Mouse (Mus musculus) midbrain, postnatal 0 days (tissue): Measurements from ENCODE around the gene Arid1b. TPM values are rescaled to one million over a fixed set of nuclear protein-coding genes. Genes with fewer than 3 reads are reported as not detected.

Experiments used
- ATAC-seq: fragments of 200-750 bp; cut with Nextera tagmentation; 2 replicates; pipeline ENCODE4 v1.8.0; 2017; ENCODE audit warnings: moderate number of reproducible peaks, mild to moderate bottlenecking, moderate TSS enrichment, moderate library complexity; ENCODE audit not compliant: low FRiP score
- DNase-seq: peaks from one replicate; pipeline ENCODE4 v3.0.0-alpha.2; 2015; ENCODE audit warnings: low spot score
- H3K27ac ChIP-seq: fragments of 300-500 bp; sonication (generic); 2 replicates; pipeline ENCODE4 v1.5.1; 2014; ENCODE audit warnings: low read depth, mild to moderate bottlenecking, low read length, mixed read lengths
- H3K27me3 ChIP-seq: fragments of 300-500 bp; sonication (generic); 2 replicates; pipeline ENCODE4 v1.6.1; 2014; ENCODE audit warnings: low read length, control low read depth, mixed read lengths; ENCODE audit not compliant: insufficient read depth
- H3K36me3 ChIP-seq: fragments of 300-500 bp; sonication (generic); 2 replicates; pipeline ENCODE4 v1.6.1; 2014; ENCODE audit warnings: low read length, control low read depth, mixed read lengths; ENCODE audit not compliant: insufficient read depth
- H3K4me1 ChIP-seq: fragments of 300-500 bp; sonication (generic); 2 replicates; pipeline ENCODE4 v1.6.1; 2014; ENCODE audit warnings: mild to moderate bottlenecking, control low read depth, antibody characterized with exemption, low read length, mixed read lengths; ENCODE audit not compliant: insufficient read depth
- H3K4me2 ChIP-seq: fragments of 300-500 bp; sonication (generic); 2 replicates; pipeline ENCODE4 v1.6.1; 2014; ENCODE audit warnings: low read depth, mild to moderate bottlenecking, low read length, mixed read lengths; ENCODE audit not compliant: poor library complexity, severe bottlenecking
- H3K4me3 ChIP-seq: fragments of 300-500 bp; sonication (generic); 2 replicates; pipeline ENCODE4 v1.5.1; 2014; ENCODE audit warnings: low read depth, mild to moderate bottlenecking, low read length, moderate library complexity
- H3K9ac ChIP-seq: fragments of 300-500 bp; sonication (generic); replicated peaks from 2 replicates; pipeline ENCODE4 v1.6.1; 2014; ENCODE audit warnings: mild to moderate bottlenecking, low read length, moderate library complexity, mixed read lengths; ENCODE audit not compliant: poor library complexity, severe bottlenecking
- H3K9me3 ChIP-seq: fragments of 300-500 bp; sonication (generic); 2 replicates; pipeline ENCODE4 v1.6.1; 2016; ENCODE audit warnings: low read length, control low read depth
- CTCF ChIP-seq: IDR thresholded peaks from 2 replicates; pipeline ENCODE4 v1.5.1; 2016; ENCODE audit warnings: antibody characterized with exemption, mild to moderate bottlenecking
- WGBS: fragments of 180-500 bp; shearing (Covaris S2); extraction: QIAGEN DNeasy Blood & Tissue Kit; methylation state at CpG from one replicate; pipeline ENCODE4 v1.1.7; 2014; 5-methylcytosine and 5-hydroxymethylcytosine counted together
- polyA plus RNA-seq: library from polyadenylated mRNA; unstranded; fragments of >200 nt; fragmentation: Nextera tagmentation; extraction: Ambion mirVana; gene quantifications from 2 replicates; pipeline ENCODE4 v1.2.1, GENCODE M21; 2015
- total RNA-seq: library from RNA; depleted of rRNA; stranded (reverse); fragments of >200 nt; gene quantifications from 2 replicates; pipeline ENCODE4 v1.2.3, GENCODE M21; 2014

Gene Arid1b
- total and polyA plus RNA-seq, 2 experiments from 2014 or later, result 11.9 to 73.3 TPM

DNA sequence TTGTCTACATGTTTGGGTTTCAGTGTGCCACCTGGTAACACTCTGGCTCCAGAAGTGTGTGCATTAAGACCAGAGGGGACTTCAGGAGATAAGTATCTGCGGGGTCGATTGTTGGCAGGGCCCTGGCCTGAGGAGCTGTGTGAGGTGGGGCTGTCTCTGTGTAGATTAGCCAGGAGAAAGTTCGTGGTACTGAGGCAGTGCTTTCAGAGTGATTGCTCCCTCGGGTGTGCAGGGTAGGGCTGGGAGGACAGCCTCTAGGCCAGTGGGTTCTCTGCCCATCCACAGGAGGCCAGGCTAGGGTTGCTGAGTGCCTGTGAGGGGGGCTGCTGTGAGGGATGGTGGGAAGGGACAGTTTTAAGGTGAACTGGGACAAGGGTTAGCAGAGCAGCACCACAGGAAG, 63.2 kb downstream of the Arid1b start:
- no peak for ATAC-seq
- no peak for DNase-seq
- H3K36me3 ChIP-seq, result no peaks in the 10 kb centered on the region
- H3K4me3 ChIP-seq, result no peak overlapping the region
- no peak overlapping the region for H3K4me2 ChIP-seq
- WGBS, result 19% methylated on average over 4 of the region's 4 CpGs
- TF ChIP-seq CTCF, result no peak
- H3K27me3 ChIP-seq, result no peaks in the 10 kb centered on the region
- no peak overlapping the region for H3K9ac ChIP-seq
- H3K27ac ChIP-seq, result no peak overlapping the region; the same call in 1 of the 2 replicates
- peaks cover 23% of the 10 kb centered on the region for H3K4me1 ChIP-seq
- H3K9me3 ChIP-seq, result no peaks in the 10 kb centered on the region

DNA sequence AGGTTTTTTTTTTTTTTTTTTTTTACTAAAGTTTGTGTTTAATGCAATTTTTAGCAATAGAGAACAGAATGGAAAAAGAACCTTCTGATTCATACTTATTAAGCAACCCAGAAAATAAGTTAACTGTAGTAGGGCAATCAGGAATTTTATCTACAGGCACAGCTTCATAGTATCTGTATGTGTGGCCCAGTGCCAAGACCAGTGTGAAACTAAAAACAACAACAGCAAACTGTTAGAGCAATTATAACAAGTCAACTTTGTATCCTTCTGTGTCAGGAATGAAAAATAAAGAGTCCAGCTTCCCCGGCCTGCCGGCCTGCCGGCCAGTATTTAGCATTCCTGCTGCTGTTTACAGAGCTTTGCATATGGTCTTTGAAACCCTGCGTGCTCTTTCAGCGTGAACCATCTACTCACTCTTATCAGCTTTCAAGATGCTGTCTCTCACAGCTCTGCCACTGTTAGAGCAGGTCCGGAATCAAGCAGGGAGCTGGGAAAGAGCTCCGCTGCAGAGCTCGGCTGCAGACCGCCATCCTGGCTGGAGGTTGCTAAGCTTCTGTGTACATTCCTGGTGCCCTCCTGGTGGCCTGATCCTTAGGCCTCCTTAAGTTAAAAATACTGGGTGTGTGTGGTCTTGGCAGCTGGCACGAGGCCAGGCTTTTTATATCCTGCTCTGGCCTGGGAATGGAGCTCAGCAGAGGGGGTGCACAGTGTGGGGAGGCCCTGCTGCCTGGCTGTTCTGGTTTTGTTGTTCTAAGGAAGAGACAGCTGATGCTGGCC, 64.0 kb downstream of the Arid1b start:
- no peaks in the 10 kb centered on the region for H3K27me3 ChIP-seq
- no peaks in the 10 kb centered on the region for H3K9me3 ChIP-seq
- 4% methylated on average over 10 of the region's 10 CpGs for WGBS
- H3K27ac ChIP-seq, result peak overlapping the region; percentile 59
- peak; percentile 47; the same call in 1 of the 2 replicates for ATAC-seq
- no peak for TF ChIP-seq CTCF
- no peaks in the 10 kb centered on the region for H3K36me3 ChIP-seq
- no peak overlapping the region for H3K4me3 ChIP-seq
- no peak overlapping the region for H3K9ac ChIP-seq
- H3K4me2 ChIP-seq, result 0 out of 2 replicates have a peak overlapping the region, but pooled peaks have one; percentile 18
- peaks cover 23% of the 10 kb centered on the region for H3K4me1 ChIP-seq
- DNase-seq, result peak; percentile 79

DNA sequence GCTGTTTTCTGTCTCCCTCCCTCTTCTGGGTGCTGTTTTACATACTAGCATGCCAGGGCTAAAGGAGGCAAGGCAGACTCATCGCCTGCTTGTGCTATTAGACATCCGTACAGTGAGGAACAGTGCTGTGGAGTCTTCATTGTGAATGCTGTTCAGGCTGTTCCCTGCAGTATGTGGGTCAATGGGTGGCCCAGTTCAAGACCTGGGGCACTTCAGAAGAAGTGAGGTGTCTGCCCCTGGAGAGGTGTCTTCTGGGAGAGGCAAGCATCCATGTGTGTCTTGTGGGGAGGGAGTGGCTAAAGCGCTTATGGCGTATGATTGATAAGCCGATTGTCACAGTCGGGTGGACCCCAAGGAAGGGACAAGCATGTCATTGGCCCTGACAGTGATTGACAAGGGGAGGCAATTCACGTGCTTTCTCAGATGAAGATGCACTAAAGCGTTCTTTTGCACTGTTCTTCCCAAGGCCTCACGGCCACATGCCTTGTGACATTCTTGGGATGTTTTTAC, 65.0 kb downstream of the Arid1b start:
- no peaks in the 10 kb centered on the region for H3K27me3 ChIP-seq
- no peaks in the 10 kb centered on the region for H3K9me3 ChIP-seq
- no peak overlapping the region for H3K4me3 ChIP-seq
- ATAC-seq (no peak), DNase-seq (no peak)
- 39% methylated on average over 9 of the region's 9 CpGs for WGBS
- no peak overlapping the region for H3K27ac ChIP-seq
- H3K4me1 ChIP-seq, result peaks cover 23% of the 10 kb centered on the region
- H3K36me3 ChIP-seq, result no peaks in the 10 kb centered on the region
- no peak overlapping the region for H3K4me2 ChIP-seq
- no peak for TF ChIP-seq CTCF
- no peak overlapping the region for H3K9ac ChIP-seq

DNA sequence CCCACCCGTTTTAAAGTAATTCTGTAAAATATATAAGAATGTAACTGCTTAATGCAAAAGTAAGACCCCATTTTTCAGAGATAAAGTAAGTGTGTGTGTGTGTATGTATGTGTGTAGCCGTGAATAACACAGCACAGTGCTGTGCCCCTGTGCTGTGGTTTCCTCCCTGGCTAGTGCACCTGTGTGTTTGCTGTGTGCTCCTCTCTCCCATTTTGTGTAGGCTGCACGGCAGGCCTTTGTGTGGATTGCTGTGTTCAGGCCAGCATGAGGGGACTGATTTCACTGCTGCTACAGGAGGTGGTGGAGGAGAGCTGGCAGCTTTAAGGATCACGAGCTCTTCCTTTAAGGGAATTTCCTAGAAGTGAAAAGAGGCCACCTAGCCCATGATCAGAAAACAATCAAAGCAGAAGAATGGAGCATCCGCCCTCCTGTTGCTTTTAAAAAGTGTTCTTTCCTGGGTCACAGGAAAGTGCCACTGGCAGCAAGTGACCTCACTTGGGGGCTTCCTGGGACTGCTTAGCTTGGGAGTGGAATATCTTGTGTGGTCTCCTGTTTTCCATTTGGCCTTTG, 66.5 kb downstream of the Arid1b start:
- H3K36me3 ChIP-seq, result no peaks in the 10 kb centered on the region
- peaks cover 23% of the 10 kb centered on the region for H3K4me1 ChIP-seq
- no peak for DNase-seq
- H3K9me3 ChIP-seq, result no peaks in the 10 kb centered on the region
- no peak for TF ChIP-seq CTCF
- 49% methylated on average over 5 of the region's 5 CpGs for WGBS
- ATAC-seq, result no peak
- no peak overlapping the region for H3K4me3 ChIP-seq
- H3K27ac ChIP-seq, result no peak overlapping the region
- H3K4me2 ChIP-seq, result no peak overlapping the region
- no peak overlapping the region for H3K9ac ChIP-seq
- H3K27me3 ChIP-seq, result no peaks in the 10 kb centered on the region

DNA sequence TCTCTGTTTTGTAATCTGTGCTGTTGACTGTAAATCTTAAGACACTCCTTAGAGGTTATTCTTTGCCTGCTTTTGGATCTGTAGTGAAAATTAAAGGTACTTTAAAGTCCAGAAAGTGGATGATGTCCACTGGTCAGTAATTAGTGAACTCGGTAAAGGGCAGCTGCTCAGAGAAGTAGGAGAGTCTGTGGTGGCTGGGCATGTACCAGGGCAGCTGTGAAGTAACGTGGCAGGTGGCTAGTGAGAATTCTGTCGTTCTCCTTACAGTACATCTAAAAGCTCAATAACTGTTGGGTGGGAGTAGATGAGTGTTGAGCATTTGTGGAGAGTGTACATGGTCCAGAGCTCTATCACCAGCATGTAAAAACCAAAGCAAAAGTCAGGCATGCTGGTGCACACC, 67.1 kb downstream of the Arid1b start:
- WGBS, result 82% methylated on average over 3 of the region's 3 CpGs
- H3K4me2 ChIP-seq, result no peak overlapping the region
- H3K4me1 ChIP-seq, result peaks cover 23% of the 10 kb centered on the region
- no peaks in the 10 kb centered on the region for H3K9me3 ChIP-seq
- H3K36me3 ChIP-seq, result no peaks in the 10 kb centered on the region
- no peak for DNase-seq
- no peaks in the 10 kb centered on the region for H3K27me3 ChIP-seq
- no peak overlapping the region for H3K9ac ChIP-seq
- ATAC-seq, result no peak
- TF ChIP-seq CTCF, result no peak
- no peak overlapping the region for H3K27ac ChIP-seq
- H3K4me3 ChIP-seq, result no peak overlapping the region

DNA sequence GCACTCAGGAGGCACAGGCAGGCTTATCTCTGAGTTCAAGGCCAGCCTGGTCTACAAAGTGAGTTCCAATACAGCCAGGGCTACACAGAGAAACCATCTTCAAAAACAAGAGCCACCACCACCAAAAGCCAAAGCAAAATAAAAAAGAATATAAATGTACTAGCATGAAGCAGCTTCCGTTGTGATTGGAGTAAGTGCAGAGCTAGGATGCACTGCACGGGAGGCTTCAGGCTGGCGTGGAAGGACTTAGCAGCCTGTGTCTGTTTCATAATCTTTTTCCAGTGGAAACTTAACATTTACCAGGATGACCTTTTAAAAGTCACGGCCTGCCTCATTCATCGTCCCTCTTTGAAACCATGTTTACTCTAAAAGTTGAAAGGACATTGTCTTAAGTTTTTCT, 67.5 kb downstream of the Arid1b start:
- Histone ChIP-seq H3K27me3 (no peaks in the 10 kb centered on the region), H3K4me2 (no peak overlapping the region), H3K36me3 (no peaks in the 10 kb centered on the region), H3K4me1 (peaks cover 23% of the 10 kb centered on the region), H3K4me3 (no peak overlapping the region), H3K9me3 (no peaks in the 10 kb centered on the region), H3K27ac (no peak overlapping the region), H3K9ac (no peak overlapping the region)
- TF ChIP-seq CTCF, result no peak
- 77% methylated on average over 5 of the region's 5 CpGs for WGBS
- no peak for ATAC-seq
- DNase-seq, result no peak
